15 mouse cellular contexts compared by ENCODE assay signal in the genomic region with DNA sequence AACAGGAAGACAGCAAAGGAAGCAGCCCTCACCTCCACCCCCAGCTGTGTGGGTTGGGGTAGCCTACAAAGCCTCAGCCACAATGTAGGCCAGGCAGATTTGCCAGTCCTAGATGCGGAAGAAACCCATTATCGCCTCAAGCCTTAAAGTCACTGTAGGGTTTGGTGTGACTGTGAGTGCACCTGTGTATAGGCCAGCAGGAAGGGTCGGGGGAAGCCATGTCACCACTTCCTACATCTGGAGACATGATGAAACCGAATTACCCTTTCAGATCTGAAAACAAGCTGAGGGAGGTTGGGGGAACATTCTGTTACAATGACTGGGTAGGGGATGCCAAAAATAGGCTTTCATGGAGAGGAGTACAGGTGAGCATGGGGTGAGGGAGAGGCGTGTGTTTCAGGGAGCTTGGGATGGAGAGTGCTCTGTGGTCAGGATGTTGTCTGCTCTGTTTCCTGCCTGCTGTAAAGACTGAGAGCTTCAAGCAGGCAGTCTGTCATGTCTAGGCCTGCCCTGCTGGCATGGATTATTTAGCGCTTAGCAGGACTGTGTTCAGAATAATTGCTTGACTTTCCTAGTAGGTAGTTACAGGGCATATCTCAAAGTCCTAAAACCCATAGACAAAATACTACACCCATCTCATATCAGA.
DNase-seq lines count a peak whose midpoint lies in the region; ATAC-seq lines count a peak whose summit lies in the region.
"Had no signal": no experiment of that assay in that cellular context is flagged by ENCODE, and none has a peak within 500 bp of the region (broad histone marks: within the 10 kb centered on the region; RNA-seq: fewer than 3 reads in every experiment).

No protein-coding gene starts in this region.

- H3K9ac ChIP-seq in kidney, embryonic 16.5 days (replicated peaks; ENCODE audit: low read length), result no peak overlapping the region
- H3K9ac ChIP-seq in forebrain, embryonic 16.5 days (replicated peaks; ENCODE audit: low read depth, low read length), result no peak overlapping the region
- H3K9ac ChIP-seq: hindbrain, embryonic 14.5 days; limb, embryonic 12.5 days; neural tube, embryonic 12.5 days had no signal

- no peaks in the 10 kb centered on the region for H3K36me3 ChIP-seq in kidney, embryonic 16.5 days (ENCODE audit: insufficient read depth, low read length)
- H3K36me3 ChIP-seq in forebrain, embryonic 10.5 days (replicated peaks), result no peaks in the 10 kb centered on the region
- no peaks in the 10 kb centered on the region for H3K36me3 ChIP-seq in forebrain, embryonic 16.5 days (ENCODE audit: control insufficient read depth, insufficient read depth)
- H3K36me3 ChIP-seq: limb, embryonic 12.5 days; neural tube, embryonic 12.5 days had no signal

- peaks cover 2% of the 10 kb centered on the region; the same call in 1 of the 2 replicates for H3K9me3 ChIP-seq in kidney, embryonic 16.5 days (ENCODE audit: low read length)
- H3K9me3 ChIP-seq in forebrain, embryonic 10.5 days, result no peaks in the 10 kb centered on the region; the same call in 1 of the 2 replicates
- H3K9me3 ChIP-seq in forebrain, embryonic 16.5 days (ENCODE audit: control insufficient read depth, low read length), result no peaks in the 10 kb centered on the region
- H3K9me3 ChIP-seq: limb, embryonic 12.5 days; neural tube, embryonic 12.5 days had no signal

- H3K27ac ChIP-seq in kidney, embryonic 16.5 days (ENCODE audit: low read length), result no peak overlapping the region
- no peak overlapping the region for H3K27ac ChIP-seq in forebrain, embryonic 10.5 days
- H3K27ac ChIP-seq in forebrain, embryonic 16.5 days (ENCODE audit: low read length), result no peak overlapping the region
- H3K27ac ChIP-seq: gastrocnemius, adult 2 months; hindbrain, embryonic 14.5 days; limb, embryonic 12.5 days; neural tube, embryonic 12.5 days had no signal

- no peak for DNase-seq in kidney, adult 11 months
- DNase-seq in T-cell, adult 2 months (ENCODE audit: low spot score), result peak; percentile 62
- peak; percentile 4 for DNase-seq in induced T-regulatory cell, adult 2 months (ENCODE audit: low read depth)
- peak; percentile 77 to 89 for DNase-seq in thymus, postnatal 36 days
- DNase-seq in forebrain, embryonic 10.5 days (ENCODE audit: extremely low spot score, low spot score), result no peak
- DNase-seq: cerebellum, adult 8-10 months; gastrocnemius, adult 2 months; lung, postnatal 36 days; midbrain, embryonic 14.5 days had no signal

- WGBS in kidney, embryonic 16.5 days, result 62% methylated on average over 6 of the region's 6 CpGs
- WGBS in forebrain, embryonic 10.5 days, result 84% methylated on average over 6 of the region's 6 CpGs
- WGBS in forebrain, embryonic 16.5 days, result 88% methylated on average over 6 of the region's 6 CpGs

- no peak overlapping the region for H3K4me3 ChIP-seq in kidney, embryonic 16.5 days (ENCODE audit: low read length)
- no peak overlapping the region for H3K4me3 ChIP-seq in forebrain, embryonic 10.5 days
- H3K4me3 ChIP-seq in forebrain, embryonic 16.5 days (replicated peaks; ENCODE audit: low read length), result no peak overlapping the region
- H3K4me3 ChIP-seq: gastrocnemius, adult 2 months; limb, embryonic 12.5 days; neural tube, embryonic 12.5 days had no signal

- H3K4me1 ChIP-seq in kidney, embryonic 16.5 days (ENCODE audit: insufficient read depth, low read length), result peaks cover 5% of the 10 kb centered on the region; the same call in 1 of the 2 replicates
- H3K4me1 ChIP-seq in forebrain, embryonic 10.5 days, result no peaks in the 10 kb centered on the region
- no peaks in the 10 kb centered on the region for H3K4me1 ChIP-seq in forebrain, embryonic 16.5 days (replicated peaks; ENCODE audit: control insufficient read depth, insufficient read depth, low read length)
- H3K4me1 ChIP-seq: limb, embryonic 12.5 days; neural tube, embryonic 12.5 days had no signal

- no peak overlapping the region for H3K4me2 ChIP-seq in kidney, embryonic 16.5 days (replicated peaks; ENCODE audit: low read depth, low read length)
- no peak overlapping the region for H3K4me2 ChIP-seq in forebrain, embryonic 16.5 days (ENCODE audit: low read length)
- H3K4me2 ChIP-seq: heart, embryonic 11.5 days; hindbrain, embryonic 14.5 days; limb, embryonic 12.5 days; neural tube, embryonic 12.5 days had no signal

- H3K27me3 ChIP-seq in kidney, embryonic 16.5 days (ENCODE audit: insufficient read depth, low read length), result no peaks in the 10 kb centered on the region
- H3K27me3 ChIP-seq in forebrain, embryonic 10.5 days (ENCODE audit: poor library complexity, severe bottlenecking), result no peaks in the 10 kb centered on the region
- no peaks in the 10 kb centered on the region for H3K27me3 ChIP-seq in forebrain, embryonic 16.5 days (replicated peaks; ENCODE audit: control insufficient read depth, insufficient read depth, low read length)
- H3K27me3 ChIP-seq: limb, embryonic 12.5 days; neural tube, embryonic 12.5 days had no signal

- ATAC-seq in kidney, embryonic 16.5 days (ENCODE audit: low FRiP score, low TSS enrichment), result peak; percentile 46; the same call in 1 of the 2 replicates
- no peak for ATAC-seq in forebrain, embryonic 16.5 days

Comparison
In these comparisons a context has a peak if more than half of its experiments do, and no peak if none do; other contexts are left out.
1. DNase-seq: peak in T-cell, adult 2 months (single experiment), induced T-regulatory cell, adult 2 months (single experiment) and thymus, postnatal 36 days (2 of 2); none in kidney, adult 11 months (single experiment) and forebrain, embryonic 10.5 days (single experiment).